Mouse (Mus musculus): ENCODE data around the gene Selenov.
A peak's percentile ranks its signal among the peaks of the same experiment; 100 is the strongest.

The Selenov gene

DNA sequence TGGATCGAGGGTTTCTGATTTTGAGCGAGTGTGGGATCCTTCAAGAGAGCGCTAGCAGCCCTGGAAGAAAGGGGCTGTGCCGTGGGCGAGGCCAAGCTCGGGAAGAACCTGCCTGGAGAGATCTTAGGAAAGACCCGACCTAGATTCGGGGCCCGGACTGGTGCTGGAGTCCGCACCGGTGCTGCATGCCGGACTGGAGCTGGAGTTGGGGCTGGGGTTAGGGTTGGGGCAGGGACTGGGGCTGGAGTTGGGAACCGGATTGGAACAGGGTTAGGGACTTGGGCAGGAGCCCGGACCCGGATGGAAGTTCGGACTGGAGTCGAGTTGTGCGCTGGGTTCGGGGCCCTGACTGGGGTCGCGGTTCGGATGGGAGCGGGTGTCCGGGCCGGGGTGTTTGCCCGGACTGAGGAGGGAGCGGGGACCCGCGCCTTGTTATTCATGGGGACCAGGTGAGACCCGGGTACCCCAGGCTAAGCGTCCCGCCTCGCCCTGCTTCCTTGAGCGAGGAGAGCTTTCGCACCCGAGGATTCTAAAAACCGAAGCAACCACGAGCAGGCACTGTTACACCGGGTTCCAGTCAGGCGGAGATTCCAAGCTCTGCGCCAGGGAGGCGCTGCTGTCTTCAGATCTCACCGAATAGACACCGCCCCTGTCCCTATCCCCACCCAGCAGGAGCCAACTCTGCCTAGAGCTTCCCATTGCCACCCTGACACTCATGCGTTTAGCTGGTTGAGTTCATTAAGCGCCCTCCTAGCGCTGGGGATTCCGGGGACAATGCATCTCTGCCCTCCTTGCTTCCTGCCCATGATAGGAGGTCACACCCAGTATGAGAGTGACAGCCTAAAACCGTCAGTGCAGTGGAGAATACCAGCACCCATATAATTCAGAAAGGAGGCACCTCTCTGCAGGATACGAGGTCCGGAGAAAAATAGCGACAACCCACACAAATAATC lies at the start of gene Selenov:
TSS of gene Selenov (minus strand) at position 549 of the 953 bp plus-strand sequence.
- peak in 1 of 2 experiments; percentile 45 for DNase-seq

DNA sequence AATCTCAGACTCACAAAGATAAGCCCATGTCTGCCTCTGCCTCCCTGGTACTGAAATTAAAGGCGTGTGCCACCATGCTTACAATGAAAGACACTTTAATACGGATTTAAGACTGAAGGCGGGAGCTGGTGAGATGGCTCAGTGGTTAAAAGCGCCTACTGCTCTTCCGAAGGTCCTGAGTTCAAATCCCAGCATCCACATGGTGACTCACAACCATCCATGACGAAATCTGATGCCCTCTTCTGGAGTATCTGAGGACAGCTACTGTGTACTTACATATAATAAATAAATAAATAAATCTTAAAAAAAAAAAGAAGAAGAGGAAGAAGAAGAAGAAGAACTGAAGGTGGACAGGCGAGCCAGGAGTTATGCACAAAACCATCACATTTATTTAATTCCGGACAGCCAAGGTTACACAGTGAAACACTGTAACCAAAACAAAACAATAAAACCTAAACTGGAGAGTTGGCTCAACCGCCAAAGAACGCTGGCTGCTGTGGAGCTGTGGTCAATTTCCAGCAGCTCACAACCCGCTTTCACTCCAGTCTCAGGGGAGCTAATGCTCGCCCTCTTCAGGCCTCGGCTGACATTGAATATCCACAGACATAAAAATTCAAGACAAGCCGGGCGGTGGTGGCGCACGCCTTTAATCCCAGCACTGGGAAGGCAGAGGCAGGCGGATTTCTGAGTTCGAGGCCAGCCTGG lies 48.4 kb upstream of the Selenov start:
- peak; percentile 69 to 72 for DNase-seq

DNA sequence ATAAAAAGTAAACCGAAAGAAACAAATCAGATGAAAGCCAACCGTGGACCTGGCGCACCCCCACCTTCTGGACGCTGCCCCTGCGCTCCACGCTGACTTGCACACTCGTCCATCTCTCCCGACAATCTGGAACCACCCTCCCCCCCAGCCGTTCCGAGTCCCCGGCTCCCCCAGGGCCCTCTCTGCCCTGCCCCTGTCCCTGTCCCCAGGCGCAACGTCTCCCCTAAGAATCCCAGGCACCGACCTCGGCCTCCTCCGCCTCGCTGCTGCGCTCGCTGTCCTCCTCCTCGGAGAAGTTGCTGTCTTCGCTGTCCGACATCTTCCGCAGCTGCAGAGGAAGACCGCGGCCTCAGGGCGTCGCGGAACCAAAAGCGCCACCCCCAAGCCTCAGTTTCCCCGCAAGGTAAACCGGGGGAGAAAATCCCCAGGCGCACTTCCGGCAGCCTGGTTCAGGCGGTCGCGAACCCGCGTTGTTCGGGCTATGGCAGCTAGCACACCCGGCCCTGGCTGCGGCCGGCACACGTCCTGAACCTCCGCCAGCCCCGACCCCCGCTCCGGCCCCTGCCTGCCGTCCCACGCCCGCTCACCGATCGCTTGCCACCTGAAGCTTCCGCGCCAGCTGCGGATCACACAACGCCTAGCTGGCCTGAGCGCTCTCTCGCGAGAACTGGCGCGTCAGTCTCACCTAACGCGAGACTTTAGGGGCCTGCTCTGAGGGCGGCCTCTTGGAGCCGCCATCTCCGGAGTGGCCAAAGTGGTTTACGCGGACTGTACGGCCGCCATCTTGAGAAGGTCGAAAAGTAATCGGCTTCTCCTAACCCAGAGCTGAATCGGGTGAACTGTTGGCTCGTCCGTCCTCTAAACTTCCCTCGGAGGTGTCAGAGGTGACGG lies 47.4 kb upstream of the Selenov start, which contains the start of gene Supt5:
TSS of gene Supt5 (minus strand) at position 639 of the 891 bp plus-strand sequence.
- peak; percentile 99 for DNase-seq

DNA sequence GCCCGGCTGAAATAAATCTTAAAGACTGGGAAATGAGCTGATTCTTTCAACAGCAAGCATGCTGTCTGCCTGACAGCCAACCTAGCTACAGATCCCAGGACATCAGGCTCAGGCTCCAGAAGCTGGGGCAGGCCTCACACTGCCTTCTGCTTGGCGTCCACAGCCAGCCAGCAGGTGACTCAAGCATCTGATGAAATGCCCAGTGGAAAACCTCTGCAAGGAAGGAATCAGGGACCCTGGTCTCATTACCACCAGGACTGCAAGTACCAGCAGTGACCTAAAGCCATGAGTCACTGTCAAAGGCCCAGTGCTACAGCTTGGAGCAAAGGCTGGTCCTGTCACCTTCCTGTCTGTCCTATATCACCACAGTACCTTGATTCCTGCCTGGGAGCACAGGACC lies 44.5 kb upstream of the Selenov start:
- DNase-seq: no peak

DNA sequence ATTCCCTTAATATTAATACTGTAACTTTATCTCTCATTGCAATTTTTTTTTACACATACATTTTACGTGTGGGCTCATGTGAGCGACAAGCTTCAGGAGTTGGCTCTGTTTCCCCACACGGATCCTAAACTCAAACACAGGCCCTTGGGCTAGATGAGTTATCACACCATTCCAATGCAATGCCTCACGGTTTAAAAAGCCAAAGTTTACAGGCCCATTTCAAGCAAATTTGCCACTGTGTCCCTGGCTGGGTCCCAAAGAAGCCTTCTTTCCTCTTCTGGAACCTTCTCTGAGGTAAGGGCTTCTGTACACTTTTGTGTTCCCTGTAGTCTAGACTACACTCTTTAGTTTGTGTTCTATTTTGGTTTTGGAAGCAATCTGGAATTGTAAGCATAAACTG lies 43.5 kb upstream of the Selenov start:
- no peak for DNase-seq

DNA sequence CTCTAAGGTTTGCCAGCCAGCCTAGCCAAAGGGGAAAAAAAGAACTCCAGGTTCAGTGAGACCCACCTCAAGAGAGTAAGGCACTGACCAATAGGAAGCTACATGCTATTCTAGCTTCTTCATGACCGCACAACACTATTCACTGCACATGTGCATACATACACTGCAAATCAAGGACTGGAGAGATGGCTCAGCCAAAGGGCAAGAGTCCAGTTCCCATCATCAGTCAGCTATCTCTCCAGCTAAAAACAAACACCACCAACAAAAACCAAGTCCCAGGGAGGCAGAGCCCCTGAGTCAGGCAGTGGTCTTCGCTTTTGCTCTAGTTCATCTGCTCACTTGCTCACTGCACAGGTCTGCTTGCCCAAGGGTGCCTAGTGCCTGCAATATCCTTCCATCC lies 37.3 kb upstream of the Selenov start:
- DNase-seq: no peak

DNA sequence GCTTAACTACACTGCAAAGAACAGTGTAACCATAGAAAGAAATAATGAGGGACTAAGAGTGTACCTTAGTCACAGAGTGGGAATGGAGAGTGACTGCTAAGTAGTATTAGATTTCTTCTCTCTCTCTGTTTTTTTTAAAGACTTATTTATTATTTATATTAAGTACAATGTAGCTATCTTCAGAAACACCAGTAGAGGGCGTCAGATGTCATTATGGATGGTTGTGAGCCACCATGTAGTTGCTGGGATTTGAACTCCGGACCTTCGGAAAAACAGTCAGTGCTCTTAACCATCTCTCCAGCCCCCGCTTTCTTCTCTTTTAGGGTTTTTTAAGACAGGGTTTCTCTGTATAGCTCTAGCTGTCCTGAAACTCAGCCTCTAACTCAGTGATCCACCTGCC lies 35.5 kb upstream of the Selenov start:
- DNase-seq: no peak

DNA sequence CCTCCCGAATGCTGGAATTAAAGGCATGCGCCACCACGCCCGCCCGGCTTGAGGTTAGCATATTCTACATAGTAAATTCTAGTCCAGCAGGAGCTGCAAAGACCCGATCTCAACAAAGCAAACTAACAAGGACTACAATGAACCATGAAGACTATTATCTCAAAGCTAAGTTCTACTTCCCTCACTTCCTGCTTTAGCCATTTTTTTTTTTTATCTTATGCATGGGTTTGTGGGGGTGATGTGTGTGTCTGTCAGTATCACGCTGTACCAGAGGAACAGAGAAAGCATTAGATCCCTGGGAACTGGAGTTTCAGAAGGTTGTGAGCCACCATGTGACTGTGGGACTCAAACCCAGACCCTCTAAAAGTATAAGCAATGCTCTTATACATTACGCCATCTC lies 34.3 kb upstream of the Selenov start:
- no peak for DNase-seq

DNA sequence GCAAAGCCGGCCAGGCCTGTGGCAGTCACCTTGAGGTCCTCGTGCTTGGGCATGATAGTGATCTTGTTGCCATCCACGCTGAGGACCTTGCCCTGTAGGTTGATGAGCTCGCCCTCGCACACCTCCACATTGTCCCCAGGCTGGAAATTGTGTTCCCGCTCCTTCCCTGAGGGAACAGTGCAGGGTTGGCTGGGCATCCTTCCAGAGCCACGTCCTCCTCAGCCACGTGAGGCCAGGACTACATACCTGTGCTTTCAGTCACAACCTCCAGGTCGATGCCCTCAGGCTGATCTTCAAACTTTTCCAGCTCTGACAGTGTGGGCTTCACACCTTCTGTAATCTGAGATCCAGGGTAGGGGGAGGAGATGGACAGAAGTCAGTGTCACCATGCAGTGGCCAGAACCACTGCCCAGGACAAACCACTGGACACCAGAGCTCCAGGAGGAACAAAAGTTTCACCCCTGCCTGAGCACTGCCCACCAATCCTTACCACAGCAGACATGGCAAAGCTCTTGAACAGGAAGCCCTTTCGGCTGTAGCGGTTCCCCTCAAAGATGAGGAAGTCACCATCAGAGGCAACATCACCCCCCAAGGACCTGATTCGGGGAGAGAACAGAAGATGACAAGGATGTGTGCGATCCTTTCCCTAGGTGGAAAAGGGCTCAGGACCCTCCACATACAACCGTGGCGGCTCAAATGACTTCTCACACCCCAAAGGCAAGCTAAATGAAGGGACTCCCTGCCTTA lies 31.2 kb upstream of the Selenov start:
- peak; percentile 26 to 70 for DNase-seq

DNA sequence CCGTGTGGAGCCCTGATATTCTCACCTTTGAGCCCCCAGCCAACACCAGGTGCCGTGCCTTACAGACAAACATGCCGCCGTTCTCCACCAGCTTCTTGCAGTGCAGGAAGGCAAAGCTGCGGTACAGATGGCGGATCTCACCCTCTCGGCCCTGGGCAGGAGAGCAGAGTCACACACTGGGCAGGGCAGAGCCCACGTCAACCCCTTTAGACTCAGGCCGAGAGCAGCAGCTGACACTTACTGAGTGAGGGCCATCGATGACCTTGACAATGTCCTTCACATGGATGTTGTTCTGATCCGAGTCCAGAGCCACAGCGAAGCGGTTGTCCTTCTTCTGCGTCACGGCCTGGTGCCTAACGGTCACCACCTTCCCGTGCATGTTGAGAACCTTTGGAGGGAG lies 27.7 kb upstream of the Selenov start:
- DNase-seq: no peak

DNA sequence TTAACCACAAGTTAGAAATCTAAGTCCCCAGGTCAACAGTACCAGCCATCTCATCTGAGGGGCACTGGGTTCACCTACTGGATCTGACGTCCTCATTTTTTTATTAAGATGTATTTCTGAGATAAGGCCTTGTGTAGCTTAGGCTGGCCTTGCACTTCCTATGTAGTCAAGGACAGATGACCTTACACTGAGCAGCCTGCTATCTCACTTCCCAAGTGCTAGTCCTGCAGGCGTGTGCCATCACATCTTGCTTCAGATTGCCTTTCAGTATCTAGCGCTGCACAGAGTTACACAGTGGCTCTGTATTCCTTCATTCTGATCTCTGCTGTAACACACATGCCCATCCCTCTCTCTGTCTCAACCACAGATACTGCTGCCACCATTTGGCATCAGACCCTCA lies 27.1 kb upstream of the Selenov start:
- no peak for DNase-seq

DNA sequence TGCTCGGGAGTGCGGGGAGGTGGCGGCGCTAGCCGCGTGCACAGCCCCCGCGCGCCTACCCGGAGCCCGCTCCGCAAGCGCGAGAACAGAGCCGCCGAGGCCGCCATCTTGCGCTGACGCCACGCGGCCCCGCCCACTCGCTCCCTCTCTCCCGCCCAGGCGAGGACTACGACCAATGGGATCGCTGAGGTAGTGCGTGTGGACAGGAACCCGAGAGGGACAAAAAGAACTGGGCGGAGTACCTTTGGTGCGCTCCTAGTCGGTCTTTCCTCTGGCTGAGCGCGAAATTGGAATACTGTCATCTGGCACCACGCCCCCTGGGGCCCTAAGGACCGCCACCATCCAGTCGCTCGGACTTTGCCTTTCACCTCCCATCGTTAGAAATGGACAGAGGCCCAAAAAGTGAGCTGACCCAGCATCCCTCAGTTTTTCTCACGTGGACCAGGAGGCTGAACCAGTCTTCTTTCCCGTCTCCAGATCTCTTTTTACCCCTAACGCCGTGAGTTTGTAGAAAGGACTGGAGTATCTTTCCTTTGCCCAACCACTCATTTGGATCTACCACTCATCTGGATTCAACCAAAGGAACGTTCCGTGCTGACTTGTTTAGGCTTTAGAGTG lies 21.0 kb upstream of the Selenov start, which contains the start of gene Timm50:
TSS of gene Timm50 (minus strand) at position 147 of the 618 bp plus-strand sequence.
- DNase-seq: peak; percentile 99

DNA sequence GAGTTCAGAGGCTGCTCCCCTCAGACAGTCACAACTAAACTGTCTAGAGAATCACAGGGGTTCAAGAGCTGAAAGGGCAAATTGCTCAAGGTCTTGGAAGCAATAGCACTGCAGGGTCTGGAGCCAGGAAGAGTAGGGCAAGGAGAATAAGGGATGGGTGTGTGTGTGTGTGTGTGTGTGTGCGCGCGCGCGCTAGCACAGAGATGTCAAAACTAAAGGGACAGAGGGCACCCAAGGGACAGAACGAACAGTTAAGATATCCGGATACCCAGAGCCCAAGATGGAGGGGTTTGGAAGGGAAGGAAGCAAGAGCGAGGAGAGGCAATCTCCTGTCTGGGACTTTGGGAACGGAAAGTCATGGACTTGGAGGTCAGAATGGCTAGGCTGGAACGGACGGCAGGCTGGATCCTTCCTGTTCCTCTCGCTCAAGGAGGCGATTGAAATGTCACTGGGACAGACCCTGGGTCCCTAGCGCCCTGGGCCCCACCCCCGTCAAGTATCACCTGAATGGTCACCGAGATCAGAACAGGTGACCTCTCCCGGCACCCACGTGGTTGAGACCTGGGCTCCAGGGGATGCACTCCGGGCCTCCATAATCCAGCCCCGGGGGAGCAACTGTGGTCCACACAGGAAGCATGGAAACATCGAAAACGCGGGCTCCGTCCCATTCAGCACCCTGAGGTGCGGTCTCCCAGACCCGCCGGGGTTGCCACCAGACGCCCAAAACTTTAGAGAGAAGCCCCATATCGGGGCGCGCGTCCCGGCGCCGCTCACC lies 20.4 kb upstream of the Selenov start:
- DNase-seq: peak; percentile 45 to 57

DNA sequence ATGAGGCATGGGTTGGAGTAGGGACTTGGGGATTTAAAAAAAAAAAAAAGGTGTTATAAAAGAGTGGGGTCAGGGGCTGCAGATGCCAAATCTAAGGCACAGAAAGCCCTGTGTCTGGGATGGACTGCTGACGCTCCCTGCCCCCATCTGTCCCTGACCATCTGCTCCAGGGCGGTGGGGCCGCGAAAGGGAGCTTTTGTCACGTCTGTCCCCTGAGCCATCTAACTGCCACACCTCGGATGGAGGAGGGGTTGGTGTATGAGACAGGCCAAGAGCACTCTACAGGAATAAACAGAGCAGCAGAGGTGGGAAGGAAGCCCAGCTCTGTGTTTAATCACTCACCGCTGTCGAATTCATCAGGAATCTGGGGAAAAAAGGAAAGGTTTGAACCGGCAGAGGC lies 18.8 kb upstream of the Selenov start:
- DNase-seq: no peak

DNA sequence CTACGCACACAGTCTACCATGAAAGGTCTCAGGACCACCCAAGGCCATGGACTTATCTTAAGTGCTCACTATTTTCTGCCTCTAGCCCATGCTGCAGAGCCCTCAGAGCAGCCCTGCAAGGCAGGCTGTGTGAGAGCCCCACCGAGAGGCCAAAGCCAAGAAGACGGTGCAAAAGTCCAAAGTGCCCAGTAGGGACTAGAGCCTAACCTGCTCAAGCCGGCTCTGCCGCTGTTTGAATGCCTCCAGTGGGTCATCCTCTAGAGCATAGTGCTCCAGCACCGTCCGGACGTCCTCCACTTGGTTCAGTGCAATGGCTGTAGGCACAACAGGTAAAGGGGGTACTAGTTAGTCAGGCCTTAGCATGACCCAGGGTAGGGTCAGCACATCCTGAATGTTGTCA lies 15.2 kb upstream of the Selenov start:
- DNase-seq: peak; percentile 75 to 83

DNA sequence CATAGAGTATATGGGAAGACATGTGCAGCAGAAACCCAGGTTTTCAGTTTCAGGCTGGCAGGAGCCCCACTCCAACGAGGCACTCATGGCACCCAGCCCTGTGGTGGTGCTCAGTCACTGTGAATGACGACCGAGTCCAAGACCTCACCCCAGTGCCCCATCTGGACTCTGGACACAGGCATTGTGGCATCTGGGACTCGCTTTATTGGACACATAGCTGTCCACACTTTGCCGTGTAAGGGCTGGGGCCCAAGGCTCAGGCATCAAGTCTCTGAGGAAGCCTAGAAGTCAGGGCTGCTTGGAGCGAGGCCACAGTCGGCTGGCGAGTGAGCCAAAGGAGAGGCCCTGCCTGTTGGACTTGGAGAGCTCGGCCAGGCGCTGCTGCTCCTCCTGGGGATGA lies 14.7 kb upstream of the Selenov start:
- DNase-seq: peak; percentile 51 to 71

DNA sequence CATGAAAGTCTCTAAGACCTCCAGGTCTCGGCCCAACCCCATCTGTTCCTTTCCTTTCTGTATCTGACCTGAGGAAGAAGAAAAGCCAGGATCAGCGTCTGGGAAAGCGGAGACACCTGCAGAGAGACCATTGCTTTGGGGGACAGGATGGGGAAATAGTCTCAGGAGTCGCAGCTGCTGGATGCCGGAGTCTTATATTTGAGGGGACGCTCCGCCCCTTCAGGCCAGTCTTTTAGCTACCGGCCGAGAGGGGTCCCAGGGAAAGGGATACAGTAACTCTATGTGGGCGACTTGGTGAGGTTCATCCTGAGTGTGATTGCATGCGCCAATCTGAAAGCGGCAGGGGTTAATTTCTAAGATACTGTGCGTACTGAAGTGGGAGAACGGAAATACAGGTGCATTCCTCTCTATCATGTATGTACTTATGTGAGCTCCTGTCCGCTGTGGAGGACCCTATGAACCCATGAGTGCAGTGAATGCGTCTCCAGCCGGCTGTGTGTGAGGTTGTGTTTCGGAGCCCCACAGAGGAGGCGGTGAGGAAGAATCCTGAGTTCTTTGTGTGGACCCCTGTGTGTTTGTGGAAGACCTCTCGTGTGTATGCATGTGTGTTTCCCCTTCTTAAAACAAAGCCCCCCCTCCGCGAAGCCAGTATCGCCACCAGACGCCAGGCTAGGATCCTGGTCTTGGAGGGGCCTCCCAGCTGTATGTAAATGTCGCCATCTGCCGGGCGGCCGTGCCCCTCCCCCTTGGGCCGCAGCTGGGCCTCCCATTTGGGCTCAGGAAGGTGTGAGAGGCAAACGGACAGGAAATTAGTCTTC lies 10.8 kb upstream of the Selenov start, which contains the start of gene Dll3:
TSS of gene Dll3 (minus strand) at position 623 of the 818 bp plus-strand sequence.
- DNase-seq: peak; percentile 41 to 79

DNA sequence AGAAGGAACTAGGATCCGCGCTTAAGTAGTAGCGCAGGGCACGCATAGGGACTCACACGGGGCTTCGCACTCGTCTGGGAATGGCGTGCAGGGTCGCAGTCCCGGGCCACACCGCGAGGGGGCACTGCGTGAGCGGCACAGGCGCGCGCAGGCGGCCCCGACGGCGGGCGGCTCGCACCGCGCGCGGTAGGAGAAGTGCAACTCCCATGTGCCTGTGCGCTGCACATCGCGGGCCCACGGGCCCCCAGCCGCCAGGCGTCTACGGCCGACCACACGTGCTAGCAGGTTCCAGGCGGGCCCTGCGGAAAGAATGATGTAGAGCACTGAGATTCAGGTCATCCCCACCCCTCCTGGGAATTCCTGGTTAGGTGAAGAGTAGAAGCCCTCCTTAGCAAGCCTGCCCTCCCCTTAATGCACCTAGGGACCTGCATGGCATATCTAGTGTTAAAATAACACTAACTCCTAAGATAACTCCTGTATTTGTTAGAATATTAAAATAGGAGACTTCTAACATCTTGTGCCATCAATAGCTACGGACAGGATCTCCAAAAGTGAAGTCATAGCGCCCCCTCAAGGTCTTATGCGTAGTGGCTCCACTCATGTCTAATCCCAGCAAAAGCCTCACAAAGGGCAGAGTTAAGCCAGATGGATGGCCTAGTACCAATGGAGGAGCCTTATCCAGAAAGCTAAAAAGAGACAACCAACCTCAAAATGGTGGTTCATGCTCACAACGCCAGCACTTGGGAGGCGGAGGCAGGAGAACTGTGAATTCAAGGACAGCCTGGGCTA lies 8.0 kb upstream of the Selenov start:
- DNase-seq: peak; percentile 65 to 70

DNA sequence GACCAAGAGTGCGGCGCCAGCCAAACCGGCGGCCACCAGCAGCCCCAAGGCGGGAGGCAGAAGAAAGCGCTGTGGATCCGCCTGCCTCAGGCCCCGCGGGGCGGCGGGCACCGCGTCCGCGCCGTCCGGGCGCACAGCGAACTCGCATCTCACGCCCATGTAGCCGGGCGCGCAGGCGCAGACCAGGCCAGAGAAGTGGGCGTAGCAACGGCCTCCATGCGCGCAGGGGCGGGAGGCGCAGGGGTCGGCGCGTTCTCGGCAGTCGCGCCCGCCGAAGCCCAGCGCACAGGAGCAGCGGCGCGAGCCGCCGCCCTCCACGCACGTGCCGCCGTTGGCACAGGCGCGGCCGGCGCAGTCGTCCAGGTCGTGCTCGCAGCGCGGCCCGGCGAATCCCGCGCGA lies 3.5 kb upstream of the Selenov start:
- DNase-seq: peak; percentile 58 to 82
